Mouse (Mus musculus) E14TG2a.4 (cell line): Measurements from ENCODE around the gene H2-D1.

Experiments used
- CTCF ChIP-seq: conservative IDR thresholded peaks from 2 replicates; pipeline ENCODE4 v1.5.1; 2014; ENCODE audit warnings: low read length
- POU5F1 ChIP-seq: IDR thresholded peaks from 2 replicates; pipeline ENCODE4 v1.6.1; 2014; ENCODE audit warnings: low read length, borderline replicate concordance

- TF ChIP-seq CTCF: no peak
- TF ChIP-seq POU5F1: no peak
Observed at GRCm38 (mm10) chr17:35276304-35276864, 13.9 kb downstream of the H2-D1 start.
